Mouse (Mus musculus) stomach, postnatal 0 days (tissue): ENCODE results near the gene Bub1. TPM values are rescaled to one million over a fixed set of nuclear protein-coding genes. Genes with fewer than 3 reads are reported as not detected.

Experiments used
- ATAC-seq: fragments of 200-750 bp; cut with Nextera tagmentation; 2 replicates; pipeline ENCODE4 v1.8.0; 2017; ENCODE audit not compliant: low FRiP score, low TSS enrichment
- DNase-seq: peaks from one replicate; pipeline ENCODE4 v3.0.0-alpha.2; 2016; ENCODE audit warnings: low spot score
- H3K27ac ChIP-seq: fragments of 300-500 bp; sonication (generic); replicated peaks from 2 replicates; pipeline ENCODE4 v1.5.1; 2014; ENCODE audit warnings: mild to moderate bottlenecking, control low read depth
- H3K27me3 ChIP-seq: fragments of 300-500 bp; sonication (generic); 2 replicates; pipeline ENCODE4 v1.6.1; 2014; ENCODE audit warnings: low read length; ENCODE audit not compliant: control insufficient read depth, insufficient read depth
- H3K36me3 ChIP-seq: fragments of 300-500 bp; sonication (generic); 2 replicates; pipeline ENCODE4 v1.6.1; 2014; ENCODE audit warnings: low read length, mixed read lengths; ENCODE audit not compliant: control insufficient read depth, insufficient read depth
- H3K4me1 ChIP-seq: fragments of 300-500 bp; sonication (generic); replicated peaks from 2 replicates; pipeline ENCODE4 v1.6.1; 2014; ENCODE audit warnings: antibody characterized with exemption; ENCODE audit not compliant: control insufficient read depth, insufficient read depth
- H3K4me2 ChIP-seq: fragments of 300-500 bp; sonication (generic); replicated peaks from 2 replicates; pipeline ENCODE4 v1.6.1; 2014; ENCODE audit warnings: low read depth, mild to moderate bottlenecking, control low read depth, moderate library complexity
- H3K4me3 ChIP-seq: fragments of 300-500 bp; sonication (generic); 2 replicates; pipeline ENCODE4 v1.5.1; 2014; ENCODE audit warnings: low read depth, low read length, control low read depth
- H3K9ac ChIP-seq: fragments of 300-500 bp; sonication (generic); 2 replicates; pipeline ENCODE4 v1.6.1; 2014; ENCODE audit warnings: mild to moderate bottlenecking, low read length, control low read depth, mixed read lengths
- H3K9me3 ChIP-seq: fragments of 300-500 bp; sonication (generic); 2 replicates; pipeline ENCODE4 v1.6.1; 2016; ENCODE audit warnings: low read length; ENCODE audit not compliant: control insufficient read depth
- CTCF ChIP-seq: IDR thresholded peaks from 2 replicates; pipeline ENCODE4 v1.5.1; 2016; ENCODE audit warnings: antibody characterized with exemption, low read depth, mild to moderate bottlenecking, moderate library complexity
- EP300 ChIP-seq: optimal IDR thresholded peaks from 2 replicates; pipeline ENCODE3; 2016; ENCODE audit warnings: antibody characterized with exemption
- WGBS: fragments of 180-500 bp; shearing (Covaris S2); extraction: QIAGEN DNeasy Blood & Tissue Kit; methylation state at CpG from one replicate; pipeline ENCODE4 v1.1.7; 2014; 5-methylcytosine and 5-hydroxymethylcytosine counted together
- polyA plus RNA-seq: library from polyadenylated mRNA; unstranded; fragments of >200 nt; fragmentation: Nextera tagmentation; extraction: Ambion mirVana; gene quantifications from 2 replicates; pipeline ENCODE4 v1.2.1, GENCODE M21; 2015

Bub1 gene
- polyA plus RNA-seq, 1 experiment from 2014 or later, result 6.5 TPM

DNA sequence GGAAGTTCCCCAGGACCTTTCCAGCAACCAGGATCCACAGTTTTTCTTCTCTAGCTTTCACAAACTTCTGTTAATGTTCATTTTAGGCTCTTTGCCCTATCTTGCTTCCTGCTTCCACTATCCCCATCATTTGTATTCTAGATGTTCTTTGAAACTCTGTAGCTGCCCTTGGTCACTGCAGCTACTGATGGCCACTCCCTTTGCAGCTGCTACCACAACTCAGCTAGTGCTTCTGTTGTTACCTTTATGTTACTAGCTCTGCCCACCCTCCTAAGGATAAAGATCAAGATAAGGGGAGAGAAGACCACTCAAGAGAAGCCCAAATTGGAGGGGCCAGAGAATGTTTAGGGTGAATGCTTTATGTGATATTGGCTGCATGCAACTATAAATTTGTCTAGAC lies 14.3 kb upstream of the Bub1 start:
- no peak overlapping the region for H3K4me2 ChIP-seq
- no peaks in the 10 kb centered on the region for H3K9me3 ChIP-seq
- H3K36me3 ChIP-seq, result no peaks in the 10 kb centered on the region
- no peaks in the 10 kb centered on the region for H3K27me3 ChIP-seq
- no peaks in the 10 kb centered on the region for H3K4me1 ChIP-seq
- DNase-seq (no peak), ATAC-seq (no peak)
- TF ChIP-seq EP300 (no peak), CTCF (no peak)
- no peak overlapping the region for H3K9ac ChIP-seq
- 0 out of 2 replicates have a peak overlapping the region, but pooled peaks have one; percentile 5 for H3K27ac ChIP-seq
- no peak overlapping the region for H3K4me3 ChIP-seq

GRCm38 (mm10) chr2:127845346-127845982 lies 13.8 kb upstream of the Bub1 start:
- 35% methylated on average over 7 of the region's 7 CpGs for WGBS
- Histone ChIP-seq H3K36me3 (no peaks in the 10 kb centered on the region), H3K9ac (no peak overlapping the region), H3K4me3 (no peak overlapping the region), H3K4me2 (no peak overlapping the region), H3K27ac (no peak overlapping the region), H3K27me3 (no peaks in the 10 kb centered on the region), H3K4me1 (no peaks in the 10 kb centered on the region), H3K9me3 (no peaks in the 10 kb centered on the region)
- TF ChIP-seq EP300 (no peak), CTCF (peak; percentile 70)
- DNase-seq, result no peak
- no peak for ATAC-seq

- Histone ChIP-seq H3K27ac (no peak overlapping the region), H3K4me1 (no peaks in the 10 kb centered on the region), H3K36me3 (no peaks in the 10 kb centered on the region), H3K27me3 (no peaks in the 10 kb centered on the region; the same call in 1 of the 2 replicates), H3K4me2 (no peak overlapping the region), H3K9me3 (no peaks in the 10 kb centered on the region), H3K4me3 (no peak overlapping the region), H3K9ac (no peak overlapping the region)
- ATAC-seq, result no peak
- DNase-seq, result no peak
- WGBS, result 79% methylated on average over 3 of the region's 3 CpGs
- no peak for TF ChIP-seq EP300
- no peak for TF ChIP-seq CTCF
Observed at GRCm38 (mm10) chr2:127842421-127842820, 10.8 kb upstream of the Bub1 start.

GRCm38 (mm10) chr2:127841402-127841801 lies 9.7 kb upstream of the Bub1 start:
- Histone ChIP-seq H3K27me3 (no peaks in the 10 kb centered on the region; the same call in 1 of the 2 replicates), H3K4me1 (no peaks in the 10 kb centered on the region), H3K36me3 (no peaks in the 10 kb centered on the region), H3K4me2 (no peak overlapping the region), H3K9me3 (no peaks in the 10 kb centered on the region), H3K4me3 (no peak overlapping the region), H3K27ac (no peak overlapping the region), H3K9ac (no peak overlapping the region)
- 49% methylated on average over 1 of the region's 1 CpGs for WGBS
- ATAC-seq (no peak), DNase-seq (no peak)
- TF ChIP-seq CTCF (no peak), EP300 (no peak)

GRCm38 (mm10) chr2:127839425-127839824 lies 7.8 kb upstream of the Bub1 start:
- H3K27me3 ChIP-seq, result no peaks in the 10 kb centered on the region; the same call in 1 of the 2 replicates
- H3K36me3 ChIP-seq, result no peaks in the 10 kb centered on the region
- no peaks in the 10 kb centered on the region for H3K9me3 ChIP-seq
- no peak overlapping the region for H3K4me3 ChIP-seq
- H3K9ac ChIP-seq, result no peak overlapping the region
- no peaks in the 10 kb centered on the region for H3K4me1 ChIP-seq
- WGBS, result 19% methylated on average over 11 of the region's 11 CpGs
- H3K27ac ChIP-seq, result no peak overlapping the region
- no peak for TF ChIP-seq EP300
- no peak for TF ChIP-seq CTCF
- DNase-seq (no peak), ATAC-seq (no peak)
- no peak overlapping the region for H3K4me2 ChIP-seq

- no peaks in the 10 kb centered on the region; the same call in 1 of the 2 replicates for H3K27me3 ChIP-seq
- no peak within 1 kb of the TSS for H3K27ac ChIP-seq
- H3K36me3 ChIP-seq, result no peaks in the 10 kb centered on the region
- no peak for ATAC-seq
- H3K4me3 ChIP-seq, result no peak within 1 kb of the TSS
- H3K9ac ChIP-seq, result no peak within 1 kb of the TSS
- no peak for DNase-seq
- H3K9me3 ChIP-seq, result no peaks in the 10 kb centered on the region
- no peaks in the 10 kb centered on the region for H3K4me1 ChIP-seq
- TF ChIP-seq EP300, result no peak
- TF ChIP-seq CTCF, result no peak
- 61% methylated on average over 7 of the region's 7 CpGs for WGBS
- no peak within 1 kb of the TSS for H3K4me2 ChIP-seq
Observed at GRCm38 (mm10) chr2:127838576-127838975, 6.9 kb upstream of the Bub1 start, which contains the start of gene Acoxl. TSS of gene Acoxl (plus strand) at chr2:127838876.
